Mouse (Mus musculus): Measurements from ENCODE around the gene Enox1. TPM values are rescaled to one million over a fixed set of nuclear protein-coding genes. Genes with fewer than 3 reads are reported as not detected.

The Enox1 gene
- polyA plus RNA-seq, 1 experiment from 2014 or later = 2.4 TPM

DNA sequence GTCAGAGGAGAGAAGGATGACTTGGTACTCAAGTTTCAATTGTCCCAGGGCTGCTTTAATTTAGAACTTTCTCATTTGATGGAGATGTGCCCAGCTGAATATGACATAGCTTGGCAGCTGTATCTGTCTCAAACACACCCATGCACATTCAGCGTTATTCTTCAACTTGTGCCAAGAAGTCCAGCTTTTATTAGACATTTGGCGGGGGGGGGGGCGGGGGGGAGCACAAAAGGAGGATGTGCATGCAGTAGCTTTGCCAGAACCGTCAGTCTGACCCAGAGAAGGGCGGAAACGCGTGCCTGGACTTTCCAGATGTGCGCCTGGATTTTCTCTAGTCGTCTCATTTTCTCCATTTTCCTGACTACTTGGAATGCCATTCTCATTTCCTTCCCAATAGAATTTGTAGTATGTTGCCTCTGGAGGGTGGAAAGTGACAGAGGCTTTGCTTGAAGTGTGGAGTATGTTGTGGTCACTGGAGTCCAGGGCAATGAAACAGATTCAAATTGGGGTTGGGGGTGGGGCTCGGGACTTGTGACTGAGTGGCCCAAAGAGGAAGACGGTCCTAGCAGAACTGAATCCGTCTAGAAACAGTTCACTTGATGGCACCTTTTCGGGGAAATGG, 24.3 kb downstream of the Enox1 start:
- ATAC-seq (ENCODE audit: low read depth) = peak; percentile 80
- H3K4me2 ChIP-seq (ENCODE audit: low read depth, low read length) = no peak overlapping the region
- H3K9me3 ChIP-seq (ENCODE audit: control insufficient read depth, low read length) = no peaks in the 10 kb centered on the region
- 44% methylated on average over 13 of the region's 13 CpGs for WGBS
- H3K27me3 ChIP-seq (ENCODE audit: control insufficient read depth, insufficient read depth, low read depth, low read length) = no peaks in the 10 kb centered on the region
- H3K9ac ChIP-seq (ENCODE audit: low read length) = no peak overlapping the region
- no peaks in the 10 kb centered on the region for H3K36me3 ChIP-seq (ENCODE audit: control insufficient read depth, insufficient read depth, low read length)
- no peak overlapping the region for H3K27ac ChIP-seq (ENCODE audit: low read length)
- H3K4me1 ChIP-seq (replicated peaks; ENCODE audit: control insufficient read depth, insufficient read depth, low read length) = peaks cover 4% of the 10 kb centered on the region
- no peak overlapping the region for H3K4me3 ChIP-seq (ENCODE audit: low read length)

DNA sequence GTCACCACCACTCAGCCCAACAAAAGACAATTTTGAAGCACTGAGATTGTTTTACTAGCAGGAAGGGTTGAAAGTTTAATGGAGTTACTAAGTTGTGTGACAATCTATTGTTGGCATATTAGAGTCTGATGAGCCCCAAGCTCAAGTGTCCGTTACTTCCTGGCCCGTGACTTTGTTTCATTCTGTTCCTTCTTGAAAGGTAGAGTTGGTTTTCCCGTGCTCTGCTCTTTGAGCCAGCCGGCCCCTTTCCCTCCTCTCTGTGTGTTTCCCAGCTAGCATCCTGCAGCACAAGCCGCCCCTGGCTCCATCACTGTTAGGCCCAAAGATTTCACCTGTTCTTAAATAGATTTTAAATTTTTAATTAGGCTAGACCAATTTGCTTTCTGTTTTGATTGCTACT, 26.9 kb downstream of the Enox1 start:
- Histone ChIP-seq H3K27ac (ENCODE audit: low read length) (no peak overlapping the region), H3K36me3 (ENCODE audit: control insufficient read depth, insufficient read depth, low read length) (no peaks in the 10 kb centered on the region), H3K4me3 (ENCODE audit: low read length) (no peak overlapping the region), H3K4me1 (replicated peaks; ENCODE audit: control insufficient read depth, insufficient read depth, low read length) (peaks cover 4% of the 10 kb centered on the region), H3K9ac (ENCODE audit: low read length) (no peak overlapping the region), H3K9me3 (ENCODE audit: control insufficient read depth, low read length) (no peaks in the 10 kb centered on the region), H3K4me2 (ENCODE audit: low read depth, low read length) (no peak overlapping the region), H3K27me3 (ENCODE audit: control insufficient read depth, insufficient read depth, low read depth, low read length) (no peaks in the 10 kb centered on the region)
- no peak for ATAC-seq (ENCODE audit: low read depth)
- 79% methylated on average over 5 of the region's 5 CpGs for WGBS

DNA sequence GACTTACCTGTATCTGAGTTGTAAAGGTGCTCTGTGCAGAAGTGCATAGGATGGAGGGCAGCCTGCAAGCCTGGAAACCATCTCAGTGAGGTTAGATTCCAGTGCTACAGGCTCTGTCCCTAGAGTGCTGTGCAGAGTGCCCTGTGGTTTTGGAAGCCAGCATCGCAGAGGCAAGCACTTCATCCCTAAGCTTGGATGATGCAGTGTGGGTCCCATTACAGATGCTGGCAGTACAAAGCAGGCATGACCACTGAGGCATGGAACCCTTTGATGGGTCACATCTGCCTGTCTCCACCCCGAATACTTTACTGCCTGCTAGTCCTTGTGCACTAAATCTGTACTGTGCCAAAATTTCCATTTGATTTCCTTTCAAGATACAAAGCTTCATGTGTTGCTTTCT, 33.6 kb downstream of the Enox1 start:
- no peaks in the 10 kb centered on the region for H3K36me3 ChIP-seq (ENCODE audit: control insufficient read depth, insufficient read depth, low read length)
- no peaks in the 10 kb centered on the region for H3K9me3 ChIP-seq (ENCODE audit: control insufficient read depth, low read length)
- H3K27me3 ChIP-seq (ENCODE audit: control insufficient read depth, insufficient read depth, low read depth, low read length) = no peaks in the 10 kb centered on the region
- no peak overlapping the region for H3K9ac ChIP-seq (ENCODE audit: low read length)
- H3K4me2 ChIP-seq (ENCODE audit: low read depth, low read length) = no peak overlapping the region
- H3K4me1 ChIP-seq (replicated peaks; ENCODE audit: control insufficient read depth, insufficient read depth, low read length) = no peaks in the 10 kb centered on the region
- WGBS = 73% methylated on average over 2 of the region's 2 CpGs
- ATAC-seq (ENCODE audit: low read depth) = no peak
- no peak overlapping the region for H3K27ac ChIP-seq (ENCODE audit: low read length)
- H3K4me3 ChIP-seq (ENCODE audit: low read length) = no peak overlapping the region

DNA sequence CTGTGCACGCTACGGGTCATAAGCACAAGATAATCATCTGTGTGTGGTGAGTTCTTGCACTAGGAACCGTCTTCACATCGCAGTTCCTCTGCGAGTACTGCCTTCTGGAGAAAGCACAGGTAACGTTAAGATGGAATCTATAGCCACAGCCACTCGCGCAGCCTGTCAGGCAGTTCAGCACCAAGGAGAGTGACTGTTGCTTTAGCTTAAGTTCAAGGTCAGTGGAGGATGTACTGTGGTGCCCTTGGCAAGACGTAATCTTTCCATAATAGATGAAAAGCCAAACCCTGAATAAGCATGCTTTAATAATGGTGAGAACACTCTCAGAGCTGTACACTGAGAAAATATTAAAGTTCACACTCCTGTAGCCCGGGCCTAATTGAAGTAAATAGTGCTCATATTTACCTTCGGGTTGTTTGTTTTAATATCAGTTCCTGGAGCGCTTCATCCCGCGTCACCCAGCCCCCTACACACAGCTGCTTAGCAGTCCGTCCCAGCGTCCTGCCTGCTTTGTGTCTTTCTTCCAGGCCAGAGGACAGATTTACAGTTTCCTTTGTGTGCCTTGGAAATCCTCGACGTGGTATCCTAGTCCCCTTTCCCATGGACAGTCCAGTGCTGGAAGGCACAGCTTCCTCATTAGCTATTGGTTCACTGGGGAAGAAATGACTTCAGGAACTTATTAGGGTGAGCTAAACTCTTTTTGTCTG, 38.9 kb downstream of the Enox1 start:
- 32% methylated on average over 18 of the region's 18 CpGs for WGBS
- Histone ChIP-seq H3K36me3 (ENCODE audit: control insufficient read depth, insufficient read depth, low read length) (no peaks in the 10 kb centered on the region), H3K4me2 (ENCODE audit: low read depth, low read length) (no peak overlapping the region), H3K4me3 (ENCODE audit: low read length) (no peak overlapping the region), H3K9ac (ENCODE audit: low read length) (no peak overlapping the region), H3K4me1 (replicated peaks; ENCODE audit: control insufficient read depth, insufficient read depth, low read length) (no peaks in the 10 kb centered on the region), H3K27ac (ENCODE audit: low read length) (no peak overlapping the region), H3K9me3 (ENCODE audit: control insufficient read depth, low read length) (no peaks in the 10 kb centered on the region), H3K27me3 (ENCODE audit: control insufficient read depth, insufficient read depth, low read depth, low read length) (no peaks in the 10 kb centered on the region)
- no peak for ATAC-seq (ENCODE audit: low read depth)

DNA sequence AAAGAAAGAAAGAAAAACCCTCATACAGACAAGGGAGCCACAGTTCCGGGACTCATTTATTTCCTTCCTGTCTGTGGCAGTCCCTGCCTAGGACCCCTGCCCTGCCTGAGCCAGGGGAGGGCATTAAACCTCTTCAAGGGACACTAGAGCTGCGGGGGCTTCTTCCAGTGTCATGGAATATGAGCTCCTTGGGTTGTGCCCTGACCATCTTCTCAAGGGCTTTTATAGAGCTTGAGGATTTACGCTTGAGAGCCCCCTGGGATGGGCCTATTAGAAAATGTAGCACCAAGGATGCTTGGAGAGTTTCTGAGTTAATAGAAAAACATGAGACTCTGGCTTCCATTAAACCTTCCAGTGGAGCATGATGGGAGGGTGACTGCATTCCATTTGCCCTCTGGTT, 39.7 kb downstream of the Enox1 start:
- Histone ChIP-seq H3K9ac (ENCODE audit: low read length) (no peak overlapping the region), H3K27me3 (ENCODE audit: control insufficient read depth, insufficient read depth, low read depth, low read length) (no peaks in the 10 kb centered on the region), H3K4me1 (replicated peaks; ENCODE audit: control insufficient read depth, insufficient read depth, low read length) (no peaks in the 10 kb centered on the region), H3K4me2 (ENCODE audit: low read depth, low read length) (no peak overlapping the region), H3K9me3 (ENCODE audit: control insufficient read depth, low read length) (no peaks in the 10 kb centered on the region), H3K36me3 (ENCODE audit: control insufficient read depth, insufficient read depth, low read length) (no peaks in the 10 kb centered on the region), H3K27ac (ENCODE audit: low read length) (no peak overlapping the region), H3K4me3 (ENCODE audit: low read length) (no peak overlapping the region)
- ATAC-seq (ENCODE audit: low read depth) = no peak
- WGBS = 67% methylated on average over 3 of the region's 3 CpGs

GRCm38 (mm10) chr14:77197414-77197915, 40.9 kb downstream of the Enox1 start:
- WGBS = 80% methylated on average over 2 of the region's 2 CpGs
- Histone ChIP-seq H3K36me3 (ENCODE audit: control insufficient read depth, insufficient read depth, low read length) (no peaks in the 10 kb centered on the region), H3K4me2 (ENCODE audit: low read depth, low read length) (no peak overlapping the region), H3K27ac (ENCODE audit: low read length) (no peak overlapping the region), H3K4me1 (replicated peaks; ENCODE audit: control insufficient read depth, insufficient read depth, low read length) (no peaks in the 10 kb centered on the region), H3K9me3 (ENCODE audit: control insufficient read depth, low read length) (no peaks in the 10 kb centered on the region), H3K27me3 (ENCODE audit: control insufficient read depth, insufficient read depth, low read depth, low read length) (no peaks in the 10 kb centered on the region), H3K4me3 (ENCODE audit: low read length) (no peak overlapping the region), H3K9ac (ENCODE audit: low read length) (no peak overlapping the region)
- no peak for ATAC-seq (ENCODE audit: low read depth)

- WGBS = 57% methylated on average over 8 of the region's 8 CpGs
- H3K9me3 ChIP-seq (ENCODE audit: control insufficient read depth, low read length) = no peaks in the 10 kb centered on the region
- ATAC-seq (ENCODE audit: low read depth) = no peak
- H3K27ac ChIP-seq (ENCODE audit: low read length) = no peak overlapping the region
- H3K36me3 ChIP-seq (ENCODE audit: control insufficient read depth, insufficient read depth, low read length) = no peaks in the 10 kb centered on the region
- no peak overlapping the region for H3K4me3 ChIP-seq (ENCODE audit: low read length)
- H3K27me3 ChIP-seq (ENCODE audit: control insufficient read depth, insufficient read depth, low read depth, low read length) = no peaks in the 10 kb centered on the region
- no peaks in the 10 kb centered on the region for H3K4me1 ChIP-seq (replicated peaks; ENCODE audit: control insufficient read depth, insufficient read depth, low read length)
- H3K9ac ChIP-seq (ENCODE audit: low read length) = no peak overlapping the region
- H3K4me2 ChIP-seq (ENCODE audit: low read depth, low read length) = no peak overlapping the region
Observed at GRCm38 (mm10) chr14:77210889-77211288, 54.3 kb downstream of the Enox1 start.

- 60% methylated on average over 7 of the region's 7 CpGs for WGBS
- no peaks in the 10 kb centered on the region for H3K27me3 ChIP-seq (ENCODE audit: control insufficient read depth, insufficient read depth, low read depth, low read length)
Observed at GRCm38 (mm10) chr14:77213210-77213609, 56.6 kb downstream of the Enox1 start.

GRCm38 (mm10) chr14:77214848-77215247, 58.3 kb downstream of the Enox1 start:
- WGBS = 88% methylated on average over 6 of the region's 6 CpGs
- no peak for ATAC-seq (ENCODE audit: low read depth)
- Histone ChIP-seq H3K9me3 (ENCODE audit: control insufficient read depth, low read length) (no peaks in the 10 kb centered on the region), H3K4me3 (ENCODE audit: low read length) (no peak overlapping the region), H3K9ac (ENCODE audit: low read length) (no peak overlapping the region), H3K4me1 (replicated peaks; ENCODE audit: control insufficient read depth, insufficient read depth, low read length) (no peaks in the 10 kb centered on the region), H3K4me2 (ENCODE audit: low read depth, low read length) (no peak overlapping the region), H3K36me3 (ENCODE audit: control insufficient read depth, insufficient read depth, low read length) (no peaks in the 10 kb centered on the region), H3K27me3 (ENCODE audit: control insufficient read depth, insufficient read depth, low read depth, low read length) (no peaks in the 10 kb centered on the region), H3K27ac (ENCODE audit: low read length) (no peak overlapping the region)

More at GRCm38 (mm10) chr14:77213210-77213609, 56.6 kb downstream of the Enox1 start:
- Histone ChIP-seq H3K27ac (ENCODE audit: low read length) (no peak overlapping the region), H3K9ac (ENCODE audit: low read length) (no peak overlapping the region), H3K4me2 (ENCODE audit: low read depth, low read length) (no peak overlapping the region), H3K36me3 (ENCODE audit: control insufficient read depth, insufficient read depth, low read length) (no peaks in the 10 kb centered on the region), H3K4me3 (ENCODE audit: low read length) (no peak overlapping the region), H3K4me1 (replicated peaks; ENCODE audit: control insufficient read depth, insufficient read depth, low read length) (no peaks in the 10 kb centered on the region), H3K9me3 (ENCODE audit: control insufficient read depth, low read length) (no peaks in the 10 kb centered on the region)
- no peak for ATAC-seq (ENCODE audit: low read depth)
